Mouse (Mus musculus) CH12.LX (cell line): ENCODE measurements around the gene Nhsl2. TPM values are rescaled to one million over a fixed set of nuclear protein-coding genes. Genes with fewer than 3 reads are reported as not detected.

ENCODE experiments used
- DNase-seq: peaks from one replicate; pipeline ENCODE4 v3.0.0-alpha.2; 2013; ENCODE audit errors: extremely low read depth
- H3K27ac ChIP-seq: 2 replicates; pipeline ENCODE4 v1.5.1; 2012; ENCODE audit warnings: low read depth, mild to moderate bottlenecking, control low read depth, moderate library complexity; ENCODE audit not compliant: insufficient read depth
- H3K27me3 ChIP-seq: replicated peaks from 2 replicates; pipeline ENCODE3; 2012; ENCODE audit warnings: inconsistent platforms
- H3K36me3 ChIP-seq, 2 experiments: replicated peaks in 1 of 2; 2 replicates each; pipeline versions ENCODE3 to v1.6.1; 2012; ENCODE audit warnings: inconsistent platforms in 1 of 2, low read length in 1 of 2, mild to moderate bottlenecking in 1 of 2, mixed read lengths in 1 of 2, moderate library complexity in 1 of 2; ENCODE audit not compliant: control insufficient read depth in 1 of 2, insufficient read depth in 1 of 2
- H3K4me1 ChIP-seq, 2 experiments: 2 replicates each; pipeline ENCODE4 v1.6.1; 2012; ENCODE audit warnings: inconsistent platforms in 1 of 2, moderate library complexity in 1 of 2; ENCODE audit not compliant: insufficient read depth in 2 of 2, control insufficient read depth in 1 of 2
- H3K4me2 ChIP-seq: 2 replicates; pipeline ENCODE4 v1.6.1; 2012; ENCODE audit warnings: low read depth, mild to moderate bottlenecking, control low read depth; ENCODE audit not compliant: poor library complexity, insufficient read depth, severe bottlenecking
- H3K4me3 ChIP-seq, 3 experiments: fragments of 150-350 bp in 1 of 3; sonication (generic) in 1 of 3; replicated peaks in 1 of 3; 2 replicates each; pipeline versions ENCODE3 to v1.5.1; 2011 to 2012; ENCODE audit warnings: low read depth in 2 of 3, low read length in 2 of 3, mild to moderate bottlenecking in 2 of 3, moderate library complexity in 2 of 3, control low read depth in 1 of 3, improper control_type of control experiment in 1 of 3, inconsistent platforms in 1 of 3, mixed read lengths in 1 of 3; ENCODE audit not compliant: poor library complexity in 1 of 3
- H3K79me2 ChIP-seq: replicated peaks from 2 replicates; pipeline ENCODE4 v1.6.1; 2012; ENCODE audit warnings: mild to moderate bottlenecking, moderate library complexity; ENCODE audit not compliant: control insufficient read depth, poor library complexity, insufficient read depth, severe bottlenecking; ENCODE audit errors: extremely low read depth
- H3K9ac ChIP-seq: 2 replicates; pipeline ENCODE4 v1.6.1; 2012; ENCODE audit warnings: low read depth, mild to moderate bottlenecking, control low read depth, moderate library complexity; ENCODE audit not compliant: insufficient read depth
- H3K9me3 ChIP-seq: replicated peaks from 2 replicates; pipeline ENCODE3; 2012; ENCODE audit warnings: low read length, inconsistent platforms, mixed read lengths
- CHD1 ChIP-seq: IDR thresholded peaks from 2 replicates; pipeline ENCODE4 v1.6.1; 2012; ENCODE audit warnings: low read depth, low read length, improper control_type of control experiment, inconsistent platforms
- CTCF ChIP-seq, 2 experiments: IDR thresholded peaks in 1 of 2; conservative IDR thresholded peaks in 1 of 2; 2 replicates each; pipeline ENCODE4 v1.5.1; 2011 to 2012; ENCODE audit warnings: low read depth in 2 of 2, low read length in 2 of 2, improper control_type of control experiment in 1 of 2, inconsistent platforms in 1 of 2, mild to moderate bottlenecking in 1 of 2, moderate library complexity in 1 of 2
- E2F4 ChIP-seq: IDR thresholded peaks from 2 replicates; pipeline ENCODE4 v1.6.1; 2011; ENCODE audit warnings: low read depth, low read length, improper control_type of control experiment; ENCODE audit not compliant: insufficient replicate concordance
- ELF1 ChIP-seq: IDR thresholded peaks from 2 replicates; pipeline ENCODE4 v1.6.1; 2014; ENCODE audit warnings: low read depth, mild to moderate bottlenecking, inconsistent platforms, low read length, improper control_type of control experiment
- EP300 ChIP-seq: IDR thresholded peaks from 2 replicates; pipeline ENCODE4 v1.6.1; 2011; ENCODE audit warnings: low read length, improper control_type of control experiment
- ETS1 ChIP-seq: conservative IDR thresholded peaks from 2 replicates; pipeline ENCODE4 v1.6.1; 2012; ENCODE audit warnings: low read depth, mild to moderate bottlenecking, inconsistent platforms, low read length, improper control_type of control experiment, moderate library complexity
- GABPA ChIP-seq: IDR thresholded peaks from 2 replicates; pipeline ENCODE4 v1.6.1; 2012; ENCODE audit warnings: low read depth, low read length, improper control_type of control experiment, inconsistent platforms; ENCODE audit not compliant: insufficient replicate concordance
- HCFC1 ChIP-seq: IDR thresholded peaks from 2 replicates; pipeline ENCODE4 v1.6.1; 2012; ENCODE audit warnings: low read depth, mild to moderate bottlenecking, inconsistent platforms, low read length, improper control_type of control experiment
- IRF4 ChIP-seq: IDR thresholded peaks from 2 replicates; pipeline ENCODE4 v1.6.1; 2014; ENCODE audit warnings: low read depth, mild to moderate bottlenecking, inconsistent platforms, low read length, improper control_type of control experiment
- JUND ChIP-seq: conservative IDR thresholded peaks from 2 replicates; pipeline ENCODE4 v1.6.1; 2011; ENCODE audit warnings: low read depth, low read length, improper control_type of control experiment
- MAFK ChIP-seq: IDR thresholded peaks from 2 replicates; pipeline ENCODE4 v1.6.1; 2011; ENCODE audit warnings: low read length, improper control_type of control experiment; ENCODE audit not compliant: insufficient replicate concordance
- MAX ChIP-seq: IDR thresholded peaks from 2 replicates; pipeline ENCODE4 v1.6.1; 2011; ENCODE audit warnings: low read length, improper control_type of control experiment
- MAZ ChIP-seq: IDR thresholded peaks from 2 replicates; pipeline ENCODE4 v1.6.1; 2012; ENCODE audit warnings: low read depth, mild to moderate bottlenecking, inconsistent platforms, low read length, improper control_type of control experiment, moderate library complexity
- MXI1 ChIP-seq: IDR thresholded peaks from 2 replicates; pipeline ENCODE4 v1.6.1; 2011; ENCODE audit warnings: mild to moderate bottlenecking, low read depth, low read length, improper control_type of control experiment
- MYC ChIP-seq: IDR thresholded peaks from 2 replicates; pipeline ENCODE4 v1.6.1; 2011; ENCODE audit warnings: low read depth, mild to moderate bottlenecking, improper control_type of control experiment, low read length
- NELFE ChIP-seq: IDR thresholded peaks from 2 replicates; pipeline ENCODE4 v1.6.1; 2011; ENCODE audit warnings: low read depth, low read length, improper control_type of control experiment
- NRF1 ChIP-seq: IDR thresholded peaks from 2 replicates; pipeline ENCODE4 v1.6.1; 2014; ENCODE audit warnings: low read depth, mild to moderate bottlenecking, inconsistent platforms, low read length, improper control_type of control experiment, moderate library complexity
- POLR2AphosphoS2 ChIP-seq: IDR thresholded peaks from 2 replicates; pipeline ENCODE4 v1.6.1; 2011; ENCODE audit warnings: low read depth, low read length, improper control_type of control experiment
- SIN3A ChIP-seq: IDR thresholded peaks from 2 replicates; pipeline ENCODE4 v1.6.1; 2012; ENCODE audit warnings: low read length, improper control_type of control experiment, inconsistent platforms
- SMC3 ChIP-seq: IDR thresholded peaks from 2 replicates; pipeline ENCODE4 v1.6.1; 2011; ENCODE audit warnings: low read depth, low read length, improper control_type of control experiment
- TCF12 ChIP-seq: IDR thresholded peaks from 2 replicates; pipeline ENCODE4 v1.6.1; 2014; ENCODE audit warnings: low read depth, mild to moderate bottlenecking, inconsistent platforms, low read length, improper control_type of control experiment
- USF1 ChIP-seq: IDR thresholded peaks from 2 replicates; pipeline ENCODE4 v1.6.1; 2014; ENCODE audit warnings: low read depth, mild to moderate bottlenecking, inconsistent platforms, low read length, improper control_type of control experiment
- USF2 ChIP-seq: conservative IDR thresholded peaks from 2 replicates; pipeline ENCODE4 v1.6.1; 2011; ENCODE audit warnings: low read depth, low read length, improper control_type of control experiment
- ZC3H11A ChIP-seq: IDR thresholded peaks from 2 replicates; pipeline ENCODE4 v1.6.1; 2012; ENCODE audit warnings: low read depth, mild to moderate bottlenecking, inconsistent platforms, low read length, improper control_type of control experiment
- ZNF384 ChIP-seq: IDR thresholded peaks from 2 replicates; pipeline ENCODE4 v1.6.1; 2012; ENCODE audit warnings: low read depth, low read length, improper control_type of control experiment, inconsistent platforms
- dilution Hi-C: fragments of 300-500 bp; cut with MboI; formaldehyde crosslinking; loops from 2 replicates; pipeline ENCODE4 v1.14.3; 2020; ENCODE audit warnings: low sequenced_read_pairs; ENCODE audit not compliant: extremely low pct_unique_long_range_greater_than_20kb, extremely low pct_ligation_motif_present
- in situ Hi-C: fragments of 300-500 bp; cut with MboI; formaldehyde crosslinking; loops from 3 replicates; pipeline ENCODE4 v1.14.3; 2019; ENCODE audit warnings: low sequenced_read_pairs, low pct_ligation_motif_present, low pct_unique_long_range_greater_than_20kb, mixed read lengths
- polyA plus RNA-seq: library from polyadenylated mRNA; unstranded; fragments of >175 nt; gene quantifications from 2 replicates; pipeline ENCODE4 v1.2.1, GENCODE M21; 2012; ENCODE audit warnings: low read depth; ENCODE audit not compliant: insufficient read length
- total RNA-seq, 2 experiments: library from RNA; depleted of rRNA; stranded (reverse); fragments of 300-350 nt in 1 of 2; fragments of >200 nt in 1 of 2; gene quantifications; 2 replicates each; pipeline ENCODE4 v1.2.3; 2012 to 2014

Gene Nhsl2
- total and polyA plus RNA-seq, 3 experiments, result 0.10 to 0.17 TPM; not detected in 1

GRCm38 (mm10) chrX:102070591-102071471, 221.6 kb downstream of the Nhsl2 start, which contains the start of gene Rtl5:
Gene Rtl5, minus strand, starts transcription at chrX:102071304.
- no peaks in the 10 kb centered on the region for H3K36me3 ChIP-seq
- no peaks in the 10 kb centered on the region for H3K27me3 ChIP-seq
- H3K4me3 ChIP-seq, result peak within 1 kb of the TSS in 2 of 3 experiments; percentile 23 to 29
- TF ChIP-seq GABPA, result no peak
- TF ChIP-seq CTCF (conservative IDR thresholded peaks at IDR 0.05 in 1 of 2, IDR thresholded peaks at IDR 0.05 in 1 of 2; ENCODE audit: low read depth in 2 of 2, low read length in 2 of 2), result no peak
- no peak for TF ChIP-seq JUND
- no peak for TF ChIP-seq MAX
- no peak; the same call in 1 of the 2 replicates for TF ChIP-seq NRF1
- TF ChIP-seq ZNF384, result no peak
- no peak for TF ChIP-seq SIN3A
- TF ChIP-seq MXI1, result no peak
- TF ChIP-seq MAFK, result no peak
- TF ChIP-seq MAZ, result no peak
- no peak for TF ChIP-seq HCFC1
- no peak for TF ChIP-seq CHD1
- TF ChIP-seq ETS1, result no peak
- no peak for TF ChIP-seq MYC
- no peak for TF ChIP-seq EP300
- TF ChIP-seq ELF1, result no peak
- TF ChIP-seq USF2, result no peak
- no peak for TF ChIP-seq SMC3
- TF ChIP-seq POLR2AphosphoS2, result no peak
- peak; percentile 30 for DNase-seq
- in situ Hi-C loops, result loop anchor here (25.0 kb wide), 1 partner anchor 109 kb away; no protein-coding TSS in a partner anchor
- H3K27ac ChIP-seq, result no peak within 1 kb of the TSS
- H3K4me1 ChIP-seq, result peaks cover 15 to 39% of the 10 kb centered on the region in 2 experiments
- H3K9ac ChIP-seq, result no peak within 1 kb of the TSS
- dilution Hi-C loops, result no loop called here
- H3K79me2 ChIP-seq, result no peaks in the 10 kb centered on the region
- H3K9me3 ChIP-seq, result no peaks in the 10 kb centered on the region
- peak within 1 kb of the TSS; percentile 38; the same call in 1 of the 2 replicates for H3K4me2 ChIP-seq

- Histone ChIP-seq H3K27me3 (no peaks in the 10 kb centered on the region), H3K4me2 (peak overlapping the region; percentile 38; the same call in 1 of the 2 replicates), H3K4me3 (peak overlapping the region in 2 of 3 experiments; percentile 23 to 29), H3K4me1 (peaks cover 15 to 42% of the 10 kb centered on the region in 2 experiments), H3K9me3 (no peaks in the 10 kb centered on the region), H3K9ac (no peak overlapping the region), H3K36me3 (no peaks in the 10 kb centered on the region)
- dilution Hi-C loops, result no loop called here
- no peak for TF ChIP-seq TCF12
- TF ChIP-seq NELFE, result no peak
- no peak for TF ChIP-seq MAZ
- TF ChIP-seq IRF4, result no peak
- no peak for TF ChIP-seq ZC3H11A
- no peak for TF ChIP-seq E2F4
- TF ChIP-seq MYC, result no peak
- TF ChIP-seq CHD1, result no peak
- no peak for TF ChIP-seq SIN3A
- TF ChIP-seq JUND, result no peak
- no peak for TF ChIP-seq NRF1
- no peak for TF ChIP-seq USF1
- no peak for TF ChIP-seq USF2
- no peak for TF ChIP-seq MXI1
- no peak for TF ChIP-seq MAX
- TF ChIP-seq, all 38 proteins: peak for 0
- Histone ChIP-seq H3K27ac (no peak overlapping the region), H3K79me2 (no peaks in the 10 kb centered on the region)
- no peak for DNase-seq
- in situ Hi-C loops, result loop anchor here (25.0 kb wide), 1 partner anchor 109 kb away; no protein-coding TSS in a partner anchor
Measured at GRCm38 (mm10) chrX:102071517-102071916, 222.3 kb downstream of the Nhsl2 start.
